Mouse (Mus musculus) right cerebral cortex, postnatal 4 days (tissue): ENCODE measurements at regions not wholly inside any gene's neighbourhood (a gene's known extent, or its start where the extent isn't known, plus 50 kb on each side); places are given as distances from the start of the nearest gene placed in this dataset.

Experiments used
- DNase-seq: peaks from one replicate; pipeline ENCODE4 v3.0.0-alpha.2; 2022

- DNase-seq: no peak
Observed at GRCm38 (mm10) chr3:130977921-130978700, 132.2 kb upstream of the Lef1 start.

DNA sequence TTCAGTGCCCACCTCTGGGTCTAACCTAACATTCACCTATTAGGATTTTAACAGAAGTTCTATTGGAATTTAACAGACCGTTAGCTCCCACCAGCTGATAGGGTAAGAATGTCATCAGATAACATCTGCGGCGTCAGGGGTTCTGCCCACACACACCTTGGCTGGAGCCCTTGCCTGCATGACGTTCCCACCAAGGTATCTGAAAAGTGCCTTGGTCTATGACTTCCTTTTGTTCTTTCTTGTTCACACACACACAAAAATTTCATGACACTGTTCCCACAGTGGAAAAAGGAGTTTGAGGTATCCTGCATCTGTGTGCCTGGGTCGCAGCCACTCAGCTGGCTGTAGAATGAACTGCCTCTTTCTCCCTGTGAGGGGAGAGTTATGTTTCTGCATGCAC lies 134.1 kb upstream of the Lef1 start:
- DNase-seq: no peak

DNA sequence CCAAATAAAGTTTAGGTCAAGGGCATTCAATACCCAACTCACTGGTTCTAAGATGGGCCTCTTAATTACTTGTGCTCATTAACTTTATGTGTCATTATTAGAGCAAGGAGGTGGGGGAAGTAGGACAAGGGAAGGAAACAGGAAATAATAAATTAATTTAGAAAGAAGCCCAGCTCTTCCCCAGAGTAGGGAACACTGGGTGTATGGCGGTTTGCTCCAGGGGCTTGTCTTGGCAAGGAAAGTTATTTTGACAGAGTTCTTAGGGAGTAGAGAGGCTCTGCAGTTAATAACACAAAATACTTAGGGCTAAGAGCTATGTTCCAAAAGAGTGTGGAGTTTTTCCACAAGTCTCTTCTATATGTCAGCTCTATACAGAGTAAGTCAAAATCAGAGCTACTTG lies 135.0 kb upstream of the Lef1 start:
- DNase-seq: no peak

DNA sequence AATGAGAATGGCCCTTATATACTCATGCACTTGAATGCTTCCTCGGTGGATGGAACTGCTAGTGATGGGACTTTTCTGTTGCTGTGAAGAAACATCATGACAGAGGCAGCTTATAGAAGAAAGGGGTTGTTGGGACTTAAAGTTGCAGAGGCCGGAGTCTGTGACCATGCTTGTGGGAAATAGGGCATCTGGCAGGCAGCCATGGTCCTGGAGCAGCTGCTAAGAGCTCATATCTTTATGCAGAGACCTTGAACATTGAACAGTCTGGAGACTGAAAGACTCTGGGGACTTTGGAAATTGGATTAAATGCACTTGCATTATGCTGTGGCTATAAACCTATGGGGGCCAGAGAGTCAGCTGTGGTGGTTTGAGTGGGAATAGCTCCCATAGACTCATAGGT lies 138.1 kb upstream of the Lef1 start:
- no peak for DNase-seq

DNA sequence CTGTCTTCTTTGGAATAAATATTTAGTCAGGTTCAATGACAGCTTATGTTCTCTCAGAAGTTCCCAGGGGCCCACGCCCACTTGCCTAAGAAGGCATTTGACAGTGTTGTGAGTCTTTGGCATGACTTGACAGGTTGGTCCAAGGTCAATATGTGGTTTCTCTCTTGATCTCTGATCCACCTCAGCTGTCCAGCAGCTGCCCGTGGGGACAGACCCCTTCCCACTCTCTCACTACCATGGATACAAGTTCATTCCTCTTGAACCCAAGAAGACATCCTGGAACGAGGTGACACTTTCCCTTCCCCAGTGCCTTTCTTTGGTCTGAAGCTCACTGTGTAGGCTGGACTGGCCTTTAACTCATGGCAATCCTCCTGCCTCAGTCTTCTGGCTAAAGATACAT lies 145.0 kb upstream of the Lef1 start:
- no peak for DNase-seq

DNA sequence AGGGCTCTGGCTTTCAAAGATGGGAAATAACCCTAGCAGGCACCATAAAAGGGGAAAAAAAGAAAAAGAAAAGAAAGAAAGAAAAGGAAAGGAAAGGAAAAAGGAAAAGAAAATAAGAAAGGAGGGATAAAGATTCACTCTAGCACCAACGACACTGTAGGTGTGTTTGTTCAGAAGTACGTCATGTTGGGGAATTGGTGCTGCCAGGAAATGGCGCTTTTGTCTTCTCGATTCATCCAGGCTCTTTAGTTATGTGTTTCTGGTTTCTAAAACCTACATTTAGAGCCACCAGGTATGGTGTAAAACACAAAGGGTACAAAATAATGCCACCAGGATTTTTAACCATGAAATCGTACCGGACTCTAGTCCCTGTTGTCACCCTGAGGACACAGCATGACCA lies 146.2 kb upstream of the Lef1 start:
- DNase-seq: no peak

- DNase-seq: peak; percentile 69
Observed at GRCm38 (mm10) chr3:130963625-130964024, 146.6 kb upstream of the Lef1 start.

- DNase-seq: no peak
Observed at GRCm38 (mm10) chr3:130962701-130963472, 147.4 kb upstream of the Lef1 start.

DNA sequence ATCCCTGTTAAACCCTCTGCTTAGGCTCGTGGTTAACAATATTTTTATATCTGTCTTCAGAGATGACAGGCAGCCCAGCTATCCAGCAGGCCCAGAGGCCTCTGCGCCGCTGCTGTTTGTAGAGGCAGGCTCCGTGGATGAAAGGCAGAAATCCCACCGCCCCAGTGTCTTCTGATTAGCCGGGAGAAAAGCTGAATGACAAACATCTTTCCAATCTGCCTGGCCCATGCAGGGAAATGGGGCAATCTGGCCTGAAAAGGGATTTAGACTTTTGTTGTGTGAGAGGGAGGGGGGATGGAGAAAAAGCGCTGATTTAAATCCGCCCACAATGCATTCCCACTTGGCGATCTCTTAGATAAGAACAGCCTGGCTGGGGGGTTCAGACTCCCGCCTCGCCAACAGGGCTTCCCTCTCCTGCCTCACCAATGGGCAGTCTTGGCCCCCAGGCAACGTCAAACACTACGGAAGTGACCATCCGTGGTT lies 148.1 kb upstream of the Lef1 start:
- peak; percentile 33 for DNase-seq

DNA sequence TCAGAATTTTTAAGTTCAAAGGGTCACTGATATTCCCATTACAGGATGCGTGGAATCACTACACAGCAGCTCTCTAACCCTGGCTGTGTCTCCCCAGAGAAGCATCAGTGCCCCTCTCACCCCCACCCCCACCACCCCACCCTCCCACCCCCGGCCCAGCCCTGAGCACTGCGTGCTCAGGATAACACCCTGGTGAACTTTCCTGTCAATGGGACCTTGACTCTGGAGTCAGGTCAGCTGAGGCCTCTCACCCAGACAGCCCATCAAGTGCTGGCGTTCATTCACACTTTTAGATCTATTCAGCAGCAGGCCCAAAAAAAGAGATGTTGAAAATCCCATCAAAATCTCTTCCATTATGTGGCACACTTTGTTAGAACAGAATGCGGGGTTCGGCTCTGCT lies 148.6 kb upstream of the Lef1 start:
- no peak for DNase-seq

- DNase-seq: no peak
Observed at GRCm38 (mm10) chr3:130955958-130956357, 154.3 kb upstream of the Lef1 start.

- DNase-seq: no peak
Observed at GRCm38 (mm10) chr3:130951381-130951780, 158.9 kb upstream of the Lef1 start.

GRCm38 (mm10) chr3:130950872-130951271 lies 159.4 kb upstream of the Lef1 start:
- DNase-seq: no peak

GRCm38 (mm10) chr3:130947880-130948279 lies 162.4 kb upstream of the Lef1 start:
- DNase-seq: no peak

DNA sequence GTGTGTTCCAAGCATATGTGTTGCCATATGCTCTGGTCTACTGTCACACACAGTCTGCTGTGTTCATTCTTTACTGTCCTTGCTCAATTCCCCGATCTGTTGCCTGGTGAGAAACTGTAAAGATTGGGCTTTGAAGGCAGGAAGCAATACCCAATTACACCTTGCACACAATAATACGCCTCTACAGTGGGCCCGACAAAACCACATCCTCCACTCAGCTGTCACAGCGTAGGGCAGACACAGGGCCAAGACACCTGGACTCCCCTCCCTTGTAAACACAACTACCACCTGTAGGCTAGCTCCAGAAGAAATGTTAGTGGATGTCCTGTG lies 163.0 kb upstream of the Lef1 start:
- DNase-seq: no peak

- no peak for DNase-seq
Observed at GRCm38 (mm10) chr3:130946576-130947276, 163.5 kb upstream of the Lef1 start.

- peak; percentile 56 for DNase-seq
Observed at GRCm38 (mm10) chr3:130945861-130946449, 164.3 kb upstream of the Lef1 start.

DNA sequence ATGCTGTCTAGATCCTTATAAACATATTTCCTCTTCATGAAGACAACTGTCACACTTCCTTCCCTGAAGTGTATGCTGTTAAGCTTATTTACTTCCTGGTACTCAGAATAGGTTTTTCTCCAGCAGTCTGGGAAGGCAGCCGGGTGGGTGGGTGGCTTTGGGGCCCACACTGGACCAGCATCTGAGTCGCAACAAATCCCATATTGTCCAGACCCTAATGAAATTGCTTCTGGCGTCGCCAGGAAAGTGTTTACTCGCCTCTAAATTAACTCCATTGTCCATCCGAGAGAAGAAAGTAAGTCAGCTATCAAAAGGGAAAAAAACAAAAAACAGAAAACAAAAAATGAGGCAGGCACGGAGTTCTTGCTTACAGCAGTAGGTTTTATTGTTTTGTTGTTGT lies 164.9 kb upstream of the Lef1 start:
- DNase-seq: no peak

DNA sequence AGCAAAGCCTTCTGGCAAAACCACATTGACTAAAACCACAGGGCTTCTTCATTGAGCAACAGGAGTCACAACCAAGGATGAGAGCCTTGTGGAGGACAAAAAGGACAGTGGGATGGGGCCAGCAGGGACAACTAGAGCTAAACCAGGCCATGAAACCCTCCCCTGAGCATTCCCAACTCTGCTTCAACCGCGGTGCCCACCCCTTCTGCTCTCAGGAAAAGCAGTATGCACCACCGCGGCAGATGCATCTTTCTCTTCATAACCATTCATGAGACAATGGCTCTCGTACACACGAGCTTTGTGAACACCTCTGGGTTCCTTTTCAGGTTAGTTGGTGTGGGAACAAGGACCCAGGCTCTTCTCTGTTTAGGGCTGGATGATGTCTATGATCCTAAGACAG lies 166.0 kb upstream of the Lef1 start:
- DNase-seq: no peak

- DNase-seq: no peak
Observed at GRCm38 (mm10) chr3:130942947-130943630, 167.2 kb upstream of the Lef1 start.

- DNase-seq: no peak
Observed at GRCm38 (mm10) chr3:130940302-130940867, 169.9 kb upstream of the Lef1 start.

DNA sequence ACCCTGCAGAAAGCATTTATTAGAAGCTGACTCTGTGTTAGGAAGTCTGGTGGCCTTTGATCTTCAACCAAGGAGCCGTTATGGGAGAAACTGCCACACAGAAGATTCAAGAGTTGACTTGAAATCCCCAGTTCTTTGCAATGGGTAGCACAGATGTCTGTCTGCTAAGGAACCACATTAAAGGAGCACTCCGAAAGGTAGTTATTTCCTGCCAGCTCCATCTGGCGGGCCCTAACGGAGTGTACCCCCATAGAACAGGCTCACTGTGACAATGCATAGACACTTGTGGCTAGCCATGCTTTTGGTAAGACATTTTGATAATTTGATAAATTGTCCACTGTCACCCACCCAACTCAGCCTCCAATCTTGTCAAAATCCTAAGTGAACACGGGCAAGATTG lies 173.3 kb upstream of the Lef1 start:
- DNase-seq: no peak
